Mouse (Mus musculus) heart, postnatal 10 days (tissue): ENCODE measurements around the gene Rpia. TPM values are rescaled to one million over a fixed set of nuclear protein-coding genes. Genes with fewer than 3 reads are reported as not detected.
A peak's percentile ranks its signal among the peaks of the same experiment; 100 is the strongest.

Source experiments
- DNase-seq, 2 experiments: peaks; one replicate each; pipeline ENCODE4 v3.0.0; 2021
- intact Hi-C: fragments of 180-260 bp; cut with DNase I; formaldehyde crosslinking; loops from one replicate; pipeline ENCODE4 v1.15.1; 2025
- total RNA-seq, 2 experiments: library from RNA; stranded (reverse); gene quantifications; 2 replicates each; pipeline ENCODE4 v1.2.3; 2021

Gene Rpia
- total RNA-seq, 2 experiments from 2014 or later = 7.4 to 11.1 TPM

DNA sequence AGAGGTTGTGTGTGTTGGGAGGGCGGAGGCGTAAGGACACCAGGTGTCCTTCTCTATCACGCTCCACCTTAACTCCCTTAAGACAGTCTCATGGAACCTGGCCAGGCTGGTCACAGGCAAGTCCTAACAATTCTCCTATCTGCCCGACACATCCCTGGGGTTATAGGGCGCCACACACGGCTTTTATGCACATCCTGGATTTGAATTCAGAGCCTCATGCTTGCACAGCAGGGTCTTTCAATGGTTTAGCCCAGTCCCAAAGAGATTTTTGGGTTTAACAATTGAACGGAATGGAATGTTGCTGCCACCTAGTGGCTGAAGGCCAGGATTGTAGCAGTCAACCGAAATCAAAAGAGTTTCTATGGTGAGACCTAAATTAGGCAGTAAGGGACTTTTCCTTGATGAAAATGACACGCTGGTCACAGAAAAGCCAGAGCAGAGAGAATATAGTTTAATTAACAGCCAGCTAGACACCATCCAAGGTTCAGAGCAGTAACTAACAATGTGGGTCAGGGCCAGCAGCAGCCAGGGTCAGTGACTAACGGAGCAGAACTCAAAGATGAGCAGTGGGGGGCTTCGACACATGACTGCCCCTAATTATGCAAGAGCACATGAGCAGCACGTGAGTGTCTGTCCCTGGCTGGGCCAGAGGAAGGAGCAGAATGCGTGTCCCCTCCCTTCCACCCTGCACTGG lies 13.9 kb upstream of the Rpia start:
- peak; percentile 73 to 85 for DNase-seq
- intact Hi-C loops = loop anchor here (1.0 to 5.0 kb wide), 2 partner anchors 92 to 321 kb away; no protein-coding TSS in a partner anchor

GRCm38 (mm10) chr6:70805267-70805666 lies 13.2 kb upstream of the Rpia start:
- intact Hi-C loops = loop anchor here (1.0 to 5.0 kb wide), 2 partner anchors 91 to 322 kb away; no protein-coding TSS in a partner anchor
- peak; percentile 72 to 79 for DNase-seq

DNA sequence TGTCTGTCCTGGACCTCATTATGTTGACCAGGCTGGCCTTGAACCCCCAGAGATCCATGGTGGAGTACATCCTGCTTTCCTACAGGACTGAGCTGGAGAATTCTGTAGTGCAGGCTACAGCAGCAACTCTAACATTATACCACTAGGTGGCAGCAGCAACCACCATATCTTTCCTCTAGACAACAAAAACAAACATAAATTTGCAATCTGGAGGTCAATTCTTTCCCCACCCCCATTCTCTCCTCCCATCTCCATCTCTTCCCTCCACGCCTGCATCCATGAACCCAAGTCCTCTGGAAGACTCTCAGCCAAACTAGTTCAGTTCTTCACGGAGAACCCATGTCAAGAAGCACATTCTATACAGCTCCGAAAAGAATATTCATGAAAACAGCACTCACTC lies 12.6 kb upstream of the Rpia start:
- DNase-seq = peak in 1 of 2 experiments; percentile 53
- intact Hi-C loops = loop anchor here (1.0 to 5.0 kb wide), 2 partner anchors 90 to 323 kb away; no protein-coding TSS in a partner anchor

- intact Hi-C loops = no loop called here
- DNase-seq = peak; percentile 54 to 77
Measured at GRCm38 (mm10) chr6:70797581-70798251, 5.7 kb upstream of the Rpia start.

GRCm38 (mm10) chr6:70796940-70797339 lies 4.9 kb upstream of the Rpia start:
- peak in 1 of 2 experiments; percentile 17 for DNase-seq
- intact Hi-C loops = no loop called here

GRCm38 (mm10) chr6:70792644-70793043 lies 612 bp upstream of the Rpia start:
- DNase-seq = peak in 1 of 2 experiments; percentile 27
- intact Hi-C loops = no loop called here

DNA sequence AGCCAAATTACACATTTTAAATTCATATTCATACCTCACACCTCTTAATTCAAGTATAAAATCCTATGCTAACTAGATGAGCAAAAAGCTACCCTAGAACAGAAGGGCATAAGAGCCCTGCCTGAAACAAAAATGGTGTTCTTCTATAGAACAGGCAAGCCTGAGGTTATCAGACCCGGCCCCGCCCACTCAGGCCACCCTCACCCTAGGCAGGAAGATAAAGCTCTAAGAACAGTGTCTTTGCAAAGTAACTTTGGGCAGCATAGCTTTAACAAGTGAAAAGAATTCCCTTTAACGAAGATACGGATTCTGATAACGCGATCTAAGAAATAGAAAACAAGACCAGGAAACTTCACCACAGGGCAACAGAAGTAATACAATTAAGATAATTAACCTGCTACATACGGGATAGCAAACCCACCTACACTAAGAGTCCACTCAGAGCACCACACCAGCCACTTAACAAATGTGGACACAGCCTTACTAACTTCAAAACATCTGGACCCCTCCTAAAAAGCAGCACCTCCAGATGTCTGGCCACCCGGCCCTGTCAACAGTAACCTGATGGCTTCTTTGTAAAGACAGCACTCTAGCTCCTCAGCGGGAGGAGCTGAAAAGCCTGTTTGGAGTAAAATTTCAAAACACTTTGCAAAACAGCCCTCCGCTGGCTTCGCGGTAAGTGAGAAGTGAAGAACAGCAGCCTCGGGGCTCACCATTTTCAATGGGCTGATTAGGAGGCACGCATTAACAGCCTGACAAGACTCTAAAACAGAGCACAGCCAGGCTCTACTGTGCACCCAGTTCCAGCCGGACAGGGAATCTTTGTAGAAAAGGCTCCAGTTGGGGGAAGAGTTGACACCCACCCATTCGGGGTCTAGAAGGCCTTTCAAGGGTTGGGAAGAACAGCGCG lies 925 bp downstream of the Rpia start:
- DNase-seq = peak in 1 of 2 experiments; percentile 24
- intact Hi-C loops = no loop called here

- DNase-seq = no peak
- intact Hi-C loops = no loop called here
Measured at GRCm38 (mm10) chr6:70790034-70790650, 1.9 kb downstream of the Rpia start.

DNA sequence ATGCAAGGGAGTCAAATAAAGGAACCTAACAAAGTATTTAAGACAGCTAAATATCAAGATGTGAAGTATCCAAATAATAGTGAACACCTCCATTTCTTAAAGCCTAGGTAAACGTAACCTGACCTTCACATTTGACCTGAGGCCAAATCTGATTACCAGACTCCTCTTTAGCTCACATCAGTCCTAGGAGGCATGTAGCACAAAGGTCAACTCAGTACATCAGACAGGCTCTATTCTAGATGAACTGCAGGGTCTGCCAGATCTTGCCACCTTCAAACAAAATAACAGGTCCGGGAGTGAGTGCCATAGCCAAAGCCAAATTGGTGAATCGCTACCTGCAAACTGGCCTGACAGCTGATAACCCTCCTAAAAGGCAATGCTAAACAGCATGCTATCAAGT lies 2.9 kb downstream of the Rpia start:
- DNase-seq = no peak
- intact Hi-C loops = no loop called here

DNA sequence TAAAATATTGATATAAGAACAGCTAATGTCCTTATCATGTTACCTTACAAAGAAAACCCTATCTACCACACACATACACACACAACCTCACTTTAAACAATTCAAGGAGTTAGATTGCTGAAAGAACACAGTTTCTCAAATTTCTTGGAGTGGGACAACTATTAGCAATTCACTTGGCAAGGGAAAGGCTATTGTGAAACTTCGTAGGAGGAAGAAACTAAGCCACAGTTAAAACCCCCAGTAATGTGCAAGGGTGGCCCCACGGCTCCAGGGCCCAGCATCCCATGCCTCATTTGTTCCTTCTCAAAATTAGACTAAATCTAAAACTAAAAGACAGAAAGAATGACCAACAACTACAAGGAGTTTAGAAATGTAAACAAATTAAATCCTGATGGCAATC lies 4.5 kb downstream of the Rpia start:
- DNase-seq = no peak
- intact Hi-C loops = no loop called here

- intact Hi-C loops = no loop called here
- no peak for DNase-seq
Measured at GRCm38 (mm10) chr6:70785852-70786251, 6.2 kb downstream of the Rpia start.

GRCm38 (mm10) chr6:70784811-70785210 lies 7.2 kb downstream of the Rpia start:
- no peak for DNase-seq
- intact Hi-C loops = no loop called here

DNA sequence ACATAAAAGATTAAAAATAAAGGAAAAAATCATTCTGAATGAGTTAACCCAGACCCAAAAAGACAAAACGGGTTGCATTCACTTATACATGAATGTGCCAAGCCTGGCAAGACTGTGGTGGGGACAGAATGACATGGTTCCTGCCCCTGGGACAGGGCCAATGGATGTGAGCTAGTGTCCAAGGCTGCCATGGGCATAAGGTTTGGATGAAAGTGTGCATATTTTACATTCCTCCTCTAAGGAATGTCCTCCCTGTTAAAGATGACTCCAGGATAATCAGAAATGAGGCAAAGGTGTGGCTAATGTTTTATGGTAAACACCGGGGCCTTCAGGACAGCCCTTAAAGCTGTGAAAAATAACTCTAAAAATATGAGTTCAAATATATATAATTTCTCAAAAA lies 10.7 kb downstream of the Rpia start:
- no peak for DNase-seq
- intact Hi-C loops = no loop called here

DNA sequence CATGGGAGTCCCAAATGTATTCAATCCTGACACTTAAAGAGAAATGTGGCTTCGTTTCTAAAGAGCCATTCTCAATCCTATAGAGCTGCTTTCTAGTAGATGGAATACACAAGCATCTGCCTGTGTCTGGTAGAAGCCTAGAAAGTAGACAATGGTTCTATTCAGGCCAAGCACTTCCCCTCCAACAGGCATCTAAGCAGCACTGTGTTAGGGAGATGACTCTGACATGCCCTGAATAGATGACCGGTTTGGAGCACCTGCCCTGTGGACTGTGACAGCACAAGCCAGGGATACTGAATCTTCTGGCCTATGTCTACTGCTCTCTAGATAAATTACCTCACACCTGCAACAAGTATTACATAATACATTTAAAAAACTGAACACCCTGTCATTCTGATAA lies 17.7 kb downstream of the Rpia start:
- DNase-seq = no peak
- intact Hi-C loops = no loop called here

- intact Hi-C loops = no loop called here
- no peak for DNase-seq
Measured at GRCm38 (mm10) chr6:70773769-70774168, 18.3 kb downstream of the Rpia start.

DNA sequence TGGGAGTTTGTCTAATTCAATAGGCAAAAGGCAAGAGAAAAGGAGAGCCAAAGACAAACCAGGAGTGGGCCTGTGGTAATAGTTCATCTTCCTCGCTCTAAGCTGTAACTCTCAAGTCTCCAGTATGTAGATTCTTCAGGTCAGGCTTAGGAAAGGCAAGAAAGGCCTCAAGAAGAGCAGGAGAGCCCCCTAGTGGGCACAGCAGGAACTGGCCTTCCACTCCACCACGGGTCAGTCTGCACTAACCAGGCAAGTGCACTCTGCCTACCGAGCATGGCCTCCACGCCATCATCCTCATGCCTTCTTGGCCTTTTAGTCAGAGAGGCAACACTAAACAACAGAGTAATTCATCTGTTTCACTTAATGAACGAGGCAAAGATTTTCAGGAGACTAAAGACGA lies 23.3 kb downstream of the Rpia start:
- intact Hi-C loops = loop anchor here (1.0 kb wide), 1 partner anchor 54 kb away; no protein-coding TSS in a partner anchor
- DNase-seq = peak; percentile 67 to 82

DNA sequence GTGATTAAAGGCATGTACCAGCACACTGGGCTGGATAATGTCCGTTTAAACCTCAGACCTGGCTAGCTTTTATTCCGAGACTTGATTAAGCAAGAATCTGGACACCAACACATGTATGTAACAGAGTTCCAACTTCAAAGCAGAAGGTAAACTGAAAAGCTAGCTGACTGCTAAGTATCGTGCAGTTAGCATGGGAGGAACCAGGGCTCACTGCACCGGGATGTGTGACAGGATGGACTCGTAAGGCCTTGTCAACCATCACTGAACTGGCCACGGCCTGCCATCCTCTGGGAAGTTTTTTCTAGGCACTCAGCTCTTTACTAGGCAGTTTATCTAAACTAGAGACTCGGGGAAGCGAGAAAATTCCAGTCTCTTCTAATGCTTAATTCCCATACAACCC lies 27.0 kb downstream of the Rpia start:
- intact Hi-C loops = no loop called here
- DNase-seq = no peak

- DNase-seq = no peak
- intact Hi-C loops = no loop called here
Measured at GRCm38 (mm10) chr6:70764551-70764950, 27.5 kb downstream of the Rpia start.

- intact Hi-C loops = no loop called here
Measured at GRCm38 (mm10) chr6:70763881-70764280, 28.2 kb downstream of the Rpia start.

GRCm38 (mm10) chr6:70762659-70763058 lies 29.4 kb downstream of the Rpia start:
- DNase-seq = no peak
- intact Hi-C loops = no loop called here

More at GRCm38 (mm10) chr6:70763881-70764280, 28.2 kb downstream of the Rpia start:
- no peak for DNase-seq

GRCm38 (mm10) chr6:70760951-70761350 lies 31.1 kb downstream of the Rpia start:
- no peak for DNase-seq
- intact Hi-C loops = no loop called here
